Mouse (Mus musculus) intestine, embryonic 16.5 days (tissue): ENCODE measurements around the gene Zfp459. TPM values are rescaled to one million over a fixed set of nuclear protein-coding genes. Genes with fewer than 3 reads are reported as not detected.

Source experiments
- polyA plus RNA-seq: library from polyadenylated mRNA; unstranded; fragments of >200 nt; fragmentation: Nextera tagmentation; extraction: Ambion mirVana; gene quantifications from 2 replicates; pipeline ENCODE4 v1.2.1, GENCODE M21; 2015

Gene Zfp459
- polyA plus RNA-seq, 1 experiment from 2014 or later: 2.3 TPM

Other genes starting within 250 kb of the Zfp459 start
- 6.8 and 6.9 TPM in 2 replicates for gene Rsl1, start 248.2 kb downstream of the Zfp459 start, polyA plus RNA-seq
- gene Zfp455, start 226.9 kb downstream of the Zfp459 start, polyA plus RNA-seq: 1.2 and 1.4 TPM in 2 replicates
- 1.2 and 1.5 TPM in 2 replicates for gene Zfp458, start 143.0 kb downstream of the Zfp459 start, polyA plus RNA-seq
- gene Zfp457, start 114.9 kb downstream of the Zfp459 start, polyA plus RNA-seq: 0.69 and 1.4 TPM in 2 replicates
- 2.0 and 2.4 TPM in 2 replicates for gene Zfp595, start 88.8 kb downstream of the Zfp459 start, polyA plus RNA-seq
- 0.28 and 0.95 TPM in 2 replicates for gene Gm28044, start 60.9 kb downstream of the Zfp459 start, polyA plus RNA-seq
- gene Zfp953, start 60.8 kb downstream of the Zfp459 start, polyA plus RNA-seq: 0.77 and 1.0 TPM in 2 replicates
- 0.48 TPM in 1 of 2 replicates, not detected in the other for gene Gm28041, start 45.7 kb downstream of the Zfp459 start, polyA plus RNA-seq
- gene Zfp456, start 45.6 kb downstream of the Zfp459 start, polyA plus RNA-seq: 1.5 and 1.9 TPM in 2 replicates
- 6.7 and 7.3 TPM in 2 replicates for gene Zfp429, start 21.6 kb downstream of the Zfp459 start, polyA plus RNA-seq
- gene Zfp874a, start 30.2 kb upstream of the Zfp459 start, polyA plus RNA-seq: 7.5 TPM in 2 replicates
- gene Zfp874b, start 62.8 kb upstream of the Zfp459 start, polyA plus RNA-seq: 1.7 and 1.9 TPM in 2 replicates
- 8.3 and 9.8 TPM in 2 replicates for gene Zfp58, start 79.1 kb upstream of the Zfp459 start, polyA plus RNA-seq
- gene Gm26965, start 104.7 kb upstream of the Zfp459 start, polyA plus RNA-seq: not detected in 2 replicates
- 17.9 and 19.3 TPM in 2 replicates for gene Zfp87, start 104.8 kb upstream of the Zfp459 start, polyA plus RNA-seq
- gene Zfp748, start 132.4 kb upstream of the Zfp459 start, polyA plus RNA-seq: 9.2 and 9.7 TPM in 2 replicates
- gene Zfp729b, start 188.3 kb upstream of the Zfp459 start, polyA plus RNA-seq: 3.1 and 3.3 TPM in 2 replicates
- not detected in 2 replicates for gene Gm49345, start 216.4 kb upstream of the Zfp459 start, polyA plus RNA-seq
- gene Zfp729a, start 216.4 kb upstream of the Zfp459 start, polyA plus RNA-seq: 1.8 and 3.0 TPM in 2 replicates